Mouse (Mus musculus): ENCODE data around the gene Cluap1. TPM values are rescaled to one million over a fixed set of nuclear protein-coding genes. Genes with fewer than 3 reads are reported as not detected.

Cluap1 gene
- total and polyA plus RNA-seq, 3 experiments = 28.9 to 30.7 TPM; not detected in 1

DNA sequence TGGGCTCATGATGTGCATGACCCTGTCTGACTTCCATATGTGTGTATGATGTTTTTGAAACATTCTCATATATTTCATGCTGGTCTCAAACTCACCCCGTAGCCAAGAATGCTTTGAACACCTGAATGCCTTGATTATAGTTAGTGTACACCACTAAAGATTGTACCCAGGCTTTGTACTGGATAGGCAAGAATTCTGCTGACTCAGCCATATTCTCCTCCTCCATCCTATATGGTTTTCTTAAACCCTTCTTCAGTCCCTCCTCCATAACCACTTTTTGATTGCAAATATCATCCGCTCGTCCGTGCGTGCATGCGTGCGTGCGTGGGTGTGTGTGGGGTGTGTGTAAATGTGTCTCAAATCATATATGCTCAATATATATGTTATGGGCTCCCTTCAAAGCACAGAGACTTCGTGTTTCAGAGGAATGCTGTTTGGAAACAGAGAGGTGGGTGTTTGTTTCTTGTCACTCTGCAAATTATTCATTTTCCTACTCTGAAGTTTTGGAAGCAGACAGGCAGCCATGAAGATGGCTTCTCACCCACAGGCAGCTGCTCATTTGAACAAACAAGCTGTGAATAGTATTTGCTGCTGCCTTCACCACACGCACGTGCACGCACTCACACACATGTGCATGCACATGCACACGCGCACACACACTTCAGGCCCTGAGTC is 16.8 kb upstream of the Cluap1 start:
- Histone ChIP-seq H3K4me1 (ENCODE audit: control insufficient read depth in 1 of 2, insufficient read depth in 2 of 2, low read length in 2 of 2) (peaks cover 0 to 14% of the 10 kb centered on the region in 2 experiments; a peak in 3 of 4 replicates), H3K36me3 (ENCODE audit: control insufficient read depth in 1 of 2, insufficient read depth in 2 of 2, low read length in 2 of 2) (peaks cover 2 to 13% of the 10 kb centered on the region in 2 experiments), H3K9me3 (replicated peaks; ENCODE audit: insufficient read depth, low read length) (no peaks in the 10 kb centered on the region), H3K27ac (ENCODE audit: control insufficient read depth, low read depth, low read length) (no peak overlapping the region), H3K79me2 (ENCODE audit: control insufficient read depth, insufficient read depth, low read length, poor library complexity) (peaks cover 16% of the 10 kb centered on the region), H3K4me3 (ENCODE audit: control insufficient read depth in 1 of 2, insufficient read depth in 1 of 2, low read depth in 2 of 2, low read length in 2 of 2) (no peak overlapping the region), H3K27me3 (ENCODE audit: control insufficient read depth in 1 of 2, insufficient read depth in 2 of 2, low read length in 2 of 2) (no peaks in the 10 kb centered on the region), H3K9ac (ENCODE audit: control insufficient read depth, low read depth, low read length, poor library complexity, severe bottlenecking) (no peak overlapping the region)
- no peak for TF ChIP-seq MAZ (IDR thresholded peaks at IDR 0.05; ENCODE audit: low read depth, low read length)
- TF ChIP-seq USF2 (IDR thresholded peaks at IDR 0.05; ENCODE audit: borderline replicate concordance in 1 of 2, insufficient read depth in 1 of 2, low read depth in 1 of 2, low read length in 2 of 2) = no peak
- TF ChIP-seq MAFK (IDR thresholded peaks at IDR 0.05; ENCODE audit: borderline replicate concordance, low read depth, low read length) = peak; percentile 93
- no peak for TF ChIP-seq EP300 (IDR thresholded peaks at IDR 0.05; ENCODE audit: low read depth in 1 of 2, low read length in 2 of 2)
- no peak for DNase-seq (ENCODE audit: low read depth, low spot score)

DNA sequence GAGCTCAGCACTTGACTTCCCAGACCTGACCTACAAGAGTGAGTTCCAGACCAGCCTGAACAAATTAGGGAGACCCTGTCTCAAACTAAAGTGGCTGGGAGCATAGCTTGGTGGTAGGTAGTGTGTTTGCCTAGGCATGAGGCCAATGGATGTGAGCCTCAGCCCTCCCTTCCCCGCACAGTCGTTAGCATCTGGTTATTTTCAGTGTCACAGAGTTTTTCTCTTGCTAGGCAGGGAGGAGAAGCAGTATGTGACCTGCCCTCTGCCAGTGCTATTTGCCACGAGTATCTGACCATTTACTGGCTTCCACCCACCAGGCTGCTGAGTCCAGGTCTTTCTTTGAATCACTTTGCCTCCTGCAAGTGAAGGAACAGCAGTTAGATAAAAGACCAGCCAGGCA is 14.9 kb upstream of the Cluap1 start:
- Histone ChIP-seq H3K4me3 (ENCODE audit: control insufficient read depth in 1 of 2, insufficient read depth in 1 of 2, low read depth in 2 of 2, low read length in 2 of 2) (no peak overlapping the region), H3K79me2 (ENCODE audit: control insufficient read depth, insufficient read depth, low read length, poor library complexity) (peaks cover 7% of the 10 kb centered on the region), H3K9me3 (replicated peaks; ENCODE audit: insufficient read depth, low read length) (no peaks in the 10 kb centered on the region), H3K27me3 (ENCODE audit: control insufficient read depth in 1 of 2, insufficient read depth in 2 of 2, low read length in 2 of 2) (no peaks in the 10 kb centered on the region), H3K4me1 (ENCODE audit: control insufficient read depth in 1 of 2, insufficient read depth in 2 of 2, low read length in 2 of 2) (peaks cover 0 to 14% of the 10 kb centered on the region in 2 experiments; a peak in 3 of 4 replicates), H3K9ac (ENCODE audit: control insufficient read depth, low read depth, low read length, poor library complexity, severe bottlenecking) (no peak overlapping the region), H3K27ac (ENCODE audit: control insufficient read depth, low read depth, low read length) (no peak overlapping the region), H3K36me3 (ENCODE audit: control insufficient read depth in 1 of 2, insufficient read depth in 2 of 2, low read length in 2 of 2) (peaks cover 7 to 13% of the 10 kb centered on the region in 2 experiments)
- DNase-seq (ENCODE audit: low read depth, low spot score) = no peak
- TF ChIP-seq SMC3 (IDR thresholded peaks at IDR 0.05; ENCODE audit: low read depth, low read length) = no peak

DNA sequence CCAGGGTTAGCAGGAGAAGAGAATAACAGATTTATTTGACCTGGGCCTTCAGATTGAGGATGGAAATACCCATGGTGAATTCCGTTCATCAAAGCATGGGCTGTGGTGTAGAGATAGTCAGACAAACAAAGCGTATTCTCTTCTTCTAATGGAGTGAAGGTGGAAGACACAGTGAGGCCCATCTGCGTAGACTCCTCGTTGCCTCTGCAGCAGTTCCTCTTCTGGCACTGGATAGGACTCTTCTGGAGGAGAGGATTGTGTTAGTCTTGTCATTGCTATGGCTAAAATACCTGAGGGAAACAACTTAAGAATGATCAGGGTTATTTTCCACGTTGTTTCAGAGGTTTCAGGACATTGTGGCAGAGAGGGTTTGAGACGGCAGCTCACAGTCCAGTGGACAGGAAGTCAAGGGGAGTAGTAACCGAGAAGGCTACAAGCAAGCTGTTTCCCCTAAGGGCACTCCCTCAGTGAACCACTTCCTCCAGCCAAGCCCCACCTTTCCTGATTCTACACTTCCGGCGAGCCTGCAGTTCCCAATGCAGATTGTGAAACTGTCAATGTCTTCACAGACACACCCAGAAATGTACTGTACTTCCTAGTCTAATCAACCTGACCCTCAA is 13.3 kb upstream of the Cluap1 start:
- H3K9ac ChIP-seq (ENCODE audit: control insufficient read depth, low read depth, low read length, poor library complexity, severe bottlenecking) = peak overlapping the region; percentile 13
- peaks cover 0 to 14% of the 10 kb centered on the region in 2 experiments; a peak in 3 of 4 replicates for H3K4me1 ChIP-seq (ENCODE audit: control insufficient read depth in 1 of 2, insufficient read depth in 2 of 2, low read length in 2 of 2)
- H3K79me2 ChIP-seq (ENCODE audit: control insufficient read depth, insufficient read depth, low read length, poor library complexity) = 0 out of 2 replicates have a peak, but pooled peaks cover 4% of the 10 kb centered on the region
- H3K4me3 ChIP-seq (ENCODE audit: control insufficient read depth in 1 of 2, insufficient read depth in 1 of 2, low read depth in 2 of 2, low read length in 2 of 2) = peak overlapping the region in 1 of 2 experiments; percentile 8; a peak in 1 of 4 replicates
- peak; percentile 77 for DNase-seq (ENCODE audit: low read depth, low spot score)
- peak overlapping the region; percentile 72 for H3K27ac ChIP-seq (ENCODE audit: control insufficient read depth, low read depth, low read length)
- peaks cover 7 to 13% of the 10 kb centered on the region in 2 experiments for H3K36me3 ChIP-seq (ENCODE audit: control insufficient read depth in 1 of 2, insufficient read depth in 2 of 2, low read length in 2 of 2)
- no peaks in the 10 kb centered on the region for H3K27me3 ChIP-seq (ENCODE audit: control insufficient read depth in 1 of 2, insufficient read depth in 2 of 2, low read length in 2 of 2)
- no peaks in the 10 kb centered on the region for H3K9me3 ChIP-seq (replicated peaks; ENCODE audit: insufficient read depth, low read length)
- TF ChIP-seq POLR2A (IDR thresholded peaks at IDR 0.05; ENCODE audit: control insufficient read depth in 1 of 2, insufficient read depth in 1 of 2, low read depth in 1 of 2, low read length in 2 of 2, poor library complexity in 1 of 2) (peak in 1 of 2 experiments; percentile 66; a peak in 2 of 4 replicates), MAX (IDR thresholded peaks at IDR 0.05; ENCODE audit: low read length) (no peak), ETS1 (IDR thresholded peaks at IDR 0.05; ENCODE audit: low read depth, low read length) (no peak), USF1 (IDR thresholded peaks at IDR 0.05; ENCODE audit: low read depth, low read length) (no peak), MYB (IDR thresholded peaks at IDR 0.05; ENCODE audit: low read depth, low read length) (no peak), TAL1 (IDR thresholded peaks at IDR 0.05; ENCODE audit: low read length) (no peak), RCOR1 (IDR thresholded peaks at IDR 0.05; ENCODE audit: low read depth, low read length) (no peak), USF2 (IDR thresholded peaks at IDR 0.05; ENCODE audit: borderline replicate concordance in 1 of 2, insufficient read depth in 1 of 2, low read depth in 1 of 2, low read length in 2 of 2) (no peak), TBP (IDR thresholded peaks at IDR 0.05; ENCODE audit: low read depth, low read length) (peak; percentile 71), GABPA (IDR thresholded peaks at IDR 0.05; ENCODE audit: low read depth, low read length) (no peak), JUND (IDR thresholded peaks at IDR 0.05; ENCODE audit: low read depth, low read length) (no peak), MYC (IDR thresholded peaks at IDR 0.05; ENCODE audit: low read depth, low read length) (no peak), CHD1 (IDR thresholded peaks at IDR 0.05; ENCODE audit: low read depth, low read length) (no peak), SIN3A (IDR thresholded peaks at IDR 0.05; ENCODE audit: low read length) (peak; percentile 51), GATA1 (IDR thresholded peaks at IDR 0.05; ENCODE audit: low read depth, low read length) (no peak), RAD21 (IDR thresholded peaks at IDR 0.05; ENCODE audit: low read depth, low read length) (no peak), POLR2AphosphoS2 (IDR thresholded peaks at IDR 0.05; ENCODE audit: low read length) (no peak), SMC3 (IDR thresholded peaks at IDR 0.05; ENCODE audit: low read depth, low read length) (no peak), MXI1 (IDR thresholded peaks at IDR 0.05; ENCODE audit: low read depth, low read length) (no peak), E2F4 (IDR thresholded peaks at IDR 0.05; ENCODE audit: borderline replicate concordance, low read depth, low read length) (no peak), KAT2A (conservative IDR thresholded peaks at IDR 0.05; ENCODE audit: low read depth, low read length) (no peak), TCF12 (IDR thresholded peaks at IDR 0.05; ENCODE audit: low read depth, low read length) (no peak)

All from MEL (cell line).